Comparison of ENCODE assay signal across 8 mouse cellular contexts in genomic region chr15:77835930-77836653, GRCm38 (mm10). TPM values are rescaled to one million over a fixed set of nuclear protein-coding genes. Genes with fewer than 3 reads are reported as not detected.
DNase-seq lines count a peak whose midpoint lies in the region; ATAC-seq and TF ChIP-seq lines count a peak whose summit lies in the region.

No protein-coding gene starts in this region.

- peak overlapping the region; percentile 17 for H3K4me2 ChIP-seq in kidney, embryonic 14.5 days (replicated peaks; ENCODE audit: low read depth, low read length)
- no peak overlapping the region for H3K4me2 ChIP-seq in embryonic facial prominence, embryonic 11.5 days (ENCODE audit: low read depth, low read length)

- TF ChIP-seq CTCF in MEL (IDR thresholded peaks at IDR 0.05 in 2 of 3, conservative IDR thresholded peaks at IDR 0.05 in 1 of 3; ENCODE audit: control insufficient read depth in 1 of 3, insufficient read depth in 1 of 3, low read depth in 2 of 3, low read length in 3 of 3, poor library complexity in 1 of 3, severe bottlenecking in 1 of 3) = no peak

- TF ChIP-seq EP300 in MEL (IDR thresholded peaks at IDR 0.05; ENCODE audit: low read depth in 1 of 2, low read length in 2 of 2) = no peak

- peaks cover 7% of the 10 kb centered on the region; the same call in 1 of the 2 replicates for H3K36me3 ChIP-seq in kidney, embryonic 14.5 days (ENCODE audit: control insufficient read depth, insufficient read depth, low read length)
- H3K36me3 ChIP-seq in MEL (ENCODE audit: control insufficient read depth in 1 of 2, insufficient read depth in 2 of 2, low read length in 2 of 2) = peaks cover 0 to 74% of the 10 kb centered on the region in 2 experiments; a peak in 2 of 4 replicates
- no peaks in the 10 kb centered on the region for H3K36me3 ChIP-seq in embryonic facial prominence, embryonic 11.5 days (replicated peaks; ENCODE audit: control insufficient read depth, insufficient read depth, low read depth, low read length)

- H3K9ac ChIP-seq in kidney, embryonic 14.5 days (ENCODE audit: low read depth, low read length) = no peak overlapping the region
- H3K9ac ChIP-seq in MEL (ENCODE audit: control insufficient read depth, low read depth, low read length, poor library complexity, severe bottlenecking) = no peak overlapping the region
- no peak overlapping the region for H3K9ac ChIP-seq in embryonic facial prominence, embryonic 11.5 days (replicated peaks; ENCODE audit: low read length)

- TF ChIP-seq POLR2A in MEL (IDR thresholded peaks at IDR 0.05; ENCODE audit: control insufficient read depth in 1 of 2, insufficient read depth in 1 of 2, low read depth in 1 of 2, low read length in 2 of 2, poor library complexity in 1 of 2) = no peak

- H3K79me2 ChIP-seq in MEL (ENCODE audit: control insufficient read depth, insufficient read depth, low read length, poor library complexity) = peaks cover 78% of the 10 kb centered on the region

- no peaks in the 10 kb centered on the region for H3K9me3 ChIP-seq in kidney, embryonic 14.5 days (ENCODE audit: control insufficient read depth, low read length)
- H3K9me3 ChIP-seq in MEL (replicated peaks; ENCODE audit: insufficient read depth, low read length) = no peaks in the 10 kb centered on the region
- no peaks in the 10 kb centered on the region for H3K9me3 ChIP-seq in embryonic facial prominence, embryonic 11.5 days (replicated peaks; ENCODE audit: control insufficient read depth, low read length)

- H3K27ac ChIP-seq in kidney, embryonic 14.5 days (ENCODE audit: low read depth, low read length) = peak overlapping the region; percentile 80
- no peak overlapping the region for H3K27ac ChIP-seq in MEL (ENCODE audit: control insufficient read depth, low read depth, low read length)
- H3K27ac ChIP-seq in embryonic facial prominence, embryonic 11.5 days (replicated peaks; ENCODE audit: low read depth, low read length) = no peak overlapping the region

- no peak overlapping the region; the same call in 1 of the 2 replicates for H3K4me3 ChIP-seq in kidney, embryonic 14.5 days (ENCODE audit: low read length)
- H3K4me3 ChIP-seq in MEL (ENCODE audit: control insufficient read depth in 1 of 2, insufficient read depth in 1 of 2, low read depth in 2 of 2, low read length in 2 of 2) = no peak overlapping the region
- H3K4me3 ChIP-seq in embryonic facial prominence, embryonic 11.5 days (ENCODE audit: low read depth, low read length) = no peak overlapping the region

- no peak for TF ChIP-seq RAD21 in MEL (IDR thresholded peaks at IDR 0.05; ENCODE audit: low read depth, low read length)

- H3K27me3 ChIP-seq in kidney, embryonic 14.5 days (ENCODE audit: control insufficient read depth, insufficient read depth, low read length) = no peaks in the 10 kb centered on the region
- H3K27me3 ChIP-seq in MEL (ENCODE audit: control insufficient read depth in 1 of 2, insufficient read depth in 2 of 2, low read length in 2 of 2) = no peaks in the 10 kb centered on the region
- no peaks in the 10 kb centered on the region for H3K27me3 ChIP-seq in embryonic facial prominence, embryonic 11.5 days (ENCODE audit: control insufficient read depth, insufficient read depth, low read length)

- no peak for DNase-seq in kidney, postnatal 36 days
- peak; percentile 30 for DNase-seq in MEL (ENCODE audit: low read depth, low spot score)
- DNase-seq in embryonic facial prominence, embryonic 11.5 days (ENCODE audit: low spot score) = no peak
- peak; percentile 52 for DNase-seq in liver
- no peak for DNase-seq in right cerebral cortex, adult 18-20 months
- DNase-seq in layer of hippocampus, adult 9-11 months = no peak
- DNase-seq in thymus, postnatal 25 days = no peak

- WGBS in kidney, embryonic 14.5 days = 35% methylated on average over 9 of the region's 9 CpGs
- WGBS in embryonic facial prominence, embryonic 11.5 days = 31% methylated on average over 9 of the region's 9 CpGs

- peaks cover 80% of the 10 kb centered on the region for H3K4me1 ChIP-seq in kidney, embryonic 14.5 days (ENCODE audit: control insufficient read depth, insufficient read depth, low read length)
- peaks cover 26 to 72% of the 10 kb centered on the region in 2 experiments for H3K4me1 ChIP-seq in MEL (ENCODE audit: control insufficient read depth in 1 of 2, insufficient read depth in 2 of 2, low read length in 2 of 2)
- peaks cover 2% of the 10 kb centered on the region; the same call in 1 of the 2 replicates for H3K4me1 ChIP-seq in embryonic facial prominence, embryonic 11.5 days (ENCODE audit: control insufficient read depth, insufficient read depth, low read length)

- ATAC-seq in kidney, embryonic 14.5 days (ENCODE audit: low FRiP score, low TSS enrichment) = peak; percentile 61
- ATAC-seq in embryonic facial prominence, embryonic 11.5 days (replicated peaks; ENCODE audit: insufficient number of reproducible peaks, low FRiP score, low TSS enrichment, low read depth) = peak; percentile 55; the same call in 1 of the 2 replicates

TF ChIP-seq in MEL, 35 proteins besides CTCF, POLR2A, EP300 and RAD21:
- TF ChIP-seq BHLHE40 (IDR thresholded peaks at IDR 0.05; ENCODE audit: borderline replicate concordance, low read depth, low read length) = no peak
- TF ChIP-seq E2F4 (IDR thresholded peaks at IDR 0.05; ENCODE audit: borderline replicate concordance, low read depth, low read length) = no peak
- no peak for TF ChIP-seq TBP (IDR thresholded peaks at IDR 0.05; ENCODE audit: low read depth, low read length)
- no peak for TF ChIP-seq POLR2AphosphoS2 (IDR thresholded peaks at IDR 0.05; ENCODE audit: low read length)
- TF ChIP-seq ELF1 (IDR thresholded peaks at IDR 0.05; ENCODE audit: low read depth, low read length) = no peak
- TF ChIP-seq RCOR1 (IDR thresholded peaks at IDR 0.05; ENCODE audit: low read depth, low read length) = no peak
- TF ChIP-seq SMC3 (IDR thresholded peaks at IDR 0.05; ENCODE audit: low read depth, low read length) = no peak
- TF ChIP-seq MYC (IDR thresholded peaks at IDR 0.05; ENCODE audit: low read depth, low read length) = no peak
- TF ChIP-seq KAT2A (conservative IDR thresholded peaks at IDR 0.05; ENCODE audit: low read depth, low read length) = no peak
- no peak for TF ChIP-seq ZC3H11A (IDR thresholded peaks at IDR 0.05; ENCODE audit: low read depth, low read length)
- no peak for TF ChIP-seq MAX (IDR thresholded peaks at IDR 0.05; ENCODE audit: low read length)
- TF ChIP-seq ZKSCAN1 (IDR thresholded peaks at IDR 0.05; ENCODE audit: low read depth, low read length) = no peak

RNA-seq across cellular contexts. Expression of gene Myh9, which starts 5.9 kb away (rescaled TPM):
- polyA plus RNA-seq in kidney, embryonic 14.5 days (2014; fragmentation: Nextera tagmentation; extraction: Ambion mirVana) = 43.8 and 72.3 TPM in 2 replicates
- total RNA-seq in MEL (2012; rRNA removed) = 59.3 and 65.1 TPM in 2 replicates
- polyA plus RNA-seq in MEL (2012; ENCODE audit: insufficient read depth in 1 of 2, insufficient read length in 2 of 2, low read depth in 1 of 2, low replicate concordance in 2 of 2, missing spikeins in 1 of 2) = 100 to 1,000 TPM; 158 to 176 TPM
- polyA plus RNA-seq in embryonic facial prominence, embryonic 11.5 days (2014; fragmentation: Nextera tagmentation; extraction: Ambion mirVana) = 23.4 and 25.1 TPM in 2 replicates

Comparison
In these comparisons a context has a peak if more than half of its experiments do, and no peak if none do; other contexts are left out.
1. DNase-seq: peak in MEL (single experiment) and liver (single experiment); none in kidney, postnatal 36 days (0 of 2), embryonic facial prominence, embryonic 11.5 days (single experiment), right cerebral cortex, adult 18-20 months (single experiment), layer of hippocampus, adult 9-11 months (single experiment) and thymus, postnatal 25 days (single experiment).